Mouse (Mus musculus) midbrain, postnatal 0 days (tissue): Measurements from ENCODE around the gene Rrm1. TPM values are rescaled to one million over a fixed set of nuclear protein-coding genes. Genes with fewer than 3 reads are reported as not detected.

Experiments
- ATAC-seq: fragments of 200-750 bp; cut with Nextera tagmentation; 2 replicates; pipeline ENCODE4 v1.8.0; 2017; ENCODE audit warnings: moderate number of reproducible peaks, mild to moderate bottlenecking, moderate TSS enrichment, moderate library complexity; ENCODE audit not compliant: low FRiP score
- DNase-seq: peaks from one replicate; pipeline ENCODE4 v3.0.0-alpha.2; 2015; ENCODE audit warnings: low spot score
- H3K27ac ChIP-seq: fragments of 300-500 bp; sonication (generic); 2 replicates; pipeline ENCODE4 v1.5.1; 2014; ENCODE audit warnings: low read depth, mild to moderate bottlenecking, low read length, mixed read lengths
- H3K27me3 ChIP-seq: fragments of 300-500 bp; sonication (generic); 2 replicates; pipeline ENCODE4 v1.6.1; 2014; ENCODE audit warnings: low read length, control low read depth, mixed read lengths; ENCODE audit not compliant: insufficient read depth
- H3K36me3 ChIP-seq: fragments of 300-500 bp; sonication (generic); 2 replicates; pipeline ENCODE4 v1.6.1; 2014; ENCODE audit warnings: low read length, control low read depth, mixed read lengths; ENCODE audit not compliant: insufficient read depth
- H3K4me1 ChIP-seq: fragments of 300-500 bp; sonication (generic); 2 replicates; pipeline ENCODE4 v1.6.1; 2014; ENCODE audit warnings: mild to moderate bottlenecking, control low read depth, antibody characterized with exemption, low read length, mixed read lengths; ENCODE audit not compliant: insufficient read depth
- H3K4me2 ChIP-seq: fragments of 300-500 bp; sonication (generic); 2 replicates; pipeline ENCODE4 v1.6.1; 2014; ENCODE audit warnings: low read depth, mild to moderate bottlenecking, low read length, mixed read lengths; ENCODE audit not compliant: poor library complexity, severe bottlenecking
- H3K4me3 ChIP-seq: fragments of 300-500 bp; sonication (generic); 2 replicates; pipeline ENCODE4 v1.5.1; 2014; ENCODE audit warnings: low read depth, mild to moderate bottlenecking, low read length, moderate library complexity
- H3K9ac ChIP-seq: fragments of 300-500 bp; sonication (generic); replicated peaks from 2 replicates; pipeline ENCODE4 v1.6.1; 2014; ENCODE audit warnings: mild to moderate bottlenecking, low read length, moderate library complexity, mixed read lengths; ENCODE audit not compliant: poor library complexity, severe bottlenecking
- H3K9me3 ChIP-seq: fragments of 300-500 bp; sonication (generic); 2 replicates; pipeline ENCODE4 v1.6.1; 2016; ENCODE audit warnings: low read length, control low read depth
- CTCF ChIP-seq: IDR thresholded peaks from 2 replicates; pipeline ENCODE4 v1.5.1; 2016; ENCODE audit warnings: antibody characterized with exemption, mild to moderate bottlenecking
- WGBS: fragments of 180-500 bp; shearing (Covaris S2); extraction: QIAGEN DNeasy Blood & Tissue Kit; methylation state at CpG from one replicate; pipeline ENCODE4 v1.1.7; 2014; 5-methylcytosine and 5-hydroxymethylcytosine counted together
- polyA plus RNA-seq: library from polyadenylated mRNA; unstranded; fragments of >200 nt; fragmentation: Nextera tagmentation; extraction: Ambion mirVana; gene quantifications from 2 replicates; pipeline ENCODE4 v1.2.1, GENCODE M21; 2015
- total RNA-seq: library from RNA; depleted of rRNA; stranded (reverse); fragments of >200 nt; gene quantifications from 2 replicates; pipeline ENCODE4 v1.2.3, GENCODE M21; 2014

The Rrm1 gene
- total and polyA plus RNA-seq, 2 experiments from 2014 or later, result 25.0 to 35.6 TPM

GRCm38 (mm10) chr7:102508066-102508465, 66.6 kb downstream of the Rrm1 start:
- no peaks in the 10 kb centered on the region for H3K36me3 ChIP-seq
- DNase-seq (no peak), ATAC-seq (no peak)
- H3K4me1 ChIP-seq, result no peaks in the 10 kb centered on the region
- H3K4me2 ChIP-seq, result no peak overlapping the region
- TF ChIP-seq CTCF, result no peak
- H3K27ac ChIP-seq, result no peak overlapping the region
- H3K4me3 ChIP-seq, result no peak overlapping the region
- H3K9ac ChIP-seq, result no peak overlapping the region
- no peaks in the 10 kb centered on the region for H3K27me3 ChIP-seq
- no peaks in the 10 kb centered on the region for H3K9me3 ChIP-seq
- 93% methylated on average over 9 of the region's 9 CpGs for WGBS

- WGBS, result 92% methylated on average over 6 of the region's 6 CpGs
- no peak for TF ChIP-seq CTCF
- Histone ChIP-seq H3K4me3 (no peak overlapping the region), H3K36me3 (no peaks in the 10 kb centered on the region), H3K9me3 (no peaks in the 10 kb centered on the region), H3K4me1 (no peaks in the 10 kb centered on the region), H3K4me2 (no peak overlapping the region), H3K27ac (no peak overlapping the region), H3K9ac (no peak overlapping the region), H3K27me3 (peaks cover under 1% of the 10 kb centered on the region; the same call in 1 of the 2 replicates)
- DNase-seq, result no peak
- no peak for ATAC-seq
Observed at GRCm38 (mm10) chr7:102508666-102509065, 67.2 kb downstream of the Rrm1 start.

- H3K4me3 ChIP-seq, result no peak overlapping the region
- WGBS, result 76% methylated on average over 7 of the region's 7 CpGs
- TF ChIP-seq CTCF, result no peak
- no peaks in the 10 kb centered on the region for H3K4me1 ChIP-seq
- DNase-seq (no peak), ATAC-seq (no peak)
- H3K27ac ChIP-seq, result no peak overlapping the region
- H3K9me3 ChIP-seq, result no peaks in the 10 kb centered on the region
- peaks cover 5% of the 10 kb centered on the region; the same call in 1 of the 2 replicates for H3K27me3 ChIP-seq
- H3K9ac ChIP-seq, result no peak overlapping the region
- H3K36me3 ChIP-seq, result no peaks in the 10 kb centered on the region
- H3K4me2 ChIP-seq, result no peak overlapping the region
Observed at GRCm38 (mm10) chr7:102509726-102510125, 68.2 kb downstream of the Rrm1 start.

- H3K4me3 ChIP-seq, result no peak overlapping the region
- no peaks in the 10 kb centered on the region for H3K4me1 ChIP-seq
- no peak for TF ChIP-seq CTCF
- WGBS, result 96% methylated on average over 10 of the region's 10 CpGs
- H3K4me2 ChIP-seq, result no peak overlapping the region
- no peak overlapping the region for H3K9ac ChIP-seq
- H3K9me3 ChIP-seq, result no peaks in the 10 kb centered on the region
- no peak overlapping the region for H3K27ac ChIP-seq
- no peaks in the 10 kb centered on the region for H3K36me3 ChIP-seq
- peaks cover 5% of the 10 kb centered on the region; the same call in 1 of the 2 replicates for H3K27me3 ChIP-seq
- ATAC-seq (no peak), DNase-seq (no peak)
Observed at GRCm38 (mm10) chr7:102511927-102512326, 70.4 kb downstream of the Rrm1 start.

GRCm38 (mm10) chr7:102512814-102513435, 71.4 kb downstream of the Rrm1 start:
- Histone ChIP-seq H3K4me2 (peak overlapping the region; percentile 89), H3K4me3 (peak overlapping the region; percentile 54), H3K9me3 (no peaks in the 10 kb centered on the region), H3K27ac (peak overlapping the region; percentile 34; the same call in 1 of the 2 replicates), H3K27me3 (peaks cover 5% of the 10 kb centered on the region; the same call in 1 of the 2 replicates), H3K4me1 (no peaks in the 10 kb centered on the region), H3K36me3 (no peaks in the 10 kb centered on the region), H3K9ac (peak overlapping the region; percentile 74)
- TF ChIP-seq CTCF, result peak; percentile 87
- DNase-seq, result peak; percentile 87
- under 1% methylated on average over 53 of the region's 54 CpGs for WGBS
- peak; percentile 92 for ATAC-seq

GRCm38 (mm10) chr7:102514144-102514543, 72.6 kb downstream of the Rrm1 start:
- no peak overlapping the region for H3K4me2 ChIP-seq
- H3K9ac ChIP-seq, result no peak overlapping the region
- peaks cover 5% of the 10 kb centered on the region; the same call in 1 of the 2 replicates for H3K27me3 ChIP-seq
- H3K9me3 ChIP-seq, result no peaks in the 10 kb centered on the region
- H3K4me1 ChIP-seq, result no peaks in the 10 kb centered on the region
- H3K36me3 ChIP-seq, result no peaks in the 10 kb centered on the region
- H3K27ac ChIP-seq, result no peak overlapping the region
- ATAC-seq, result no peak
- no peak overlapping the region for H3K4me3 ChIP-seq
- WGBS, result 72% methylated on average over 4 of the region's 4 CpGs
- DNase-seq, result no peak
- TF ChIP-seq CTCF, result no peak
